Mouse (Mus musculus) midbrain, embryonic 14.5 days (tissue): Measurements from ENCODE around the gene Gmfb. TPM values are rescaled to one million over a fixed set of nuclear protein-coding genes. Genes with fewer than 3 reads are reported as not detected.

Experiments used
- polyA plus RNA-seq: library from polyadenylated mRNA; unstranded; fragments of >200 nt; fragmentation: Nextera tagmentation; extraction: Ambion mirVana; gene quantifications from 2 replicates; pipeline ENCODE4 v1.2.1, GENCODE M21; 2014

The Gmfb gene
- polyA plus RNA-seq, 1 experiment from 2014 or later = 155 TPM

Other genes starting within 250 kb of the Gmfb start
- gene Cdkn3, start 61.7 kb downstream of the Gmfb start, polyA plus RNA-seq = 6.2 and 11.7 TPM in 2 replicates
- 196 and 204 TPM in 2 replicates for gene Cnih1, start 33.8 kb downstream of the Gmfb start, polyA plus RNA-seq
- 23.7 and 24.0 TPM in 2 replicates for gene Cgrrf1, start 9.9 kb upstream of the Gmfb start, polyA plus RNA-seq
- gene Samd4, start 60.6 kb upstream of the Gmfb start, polyA plus RNA-seq = 2.8 and 3.1 TPM in 2 replicates